Mouse (Mus musculus) thymus, adult 2 months (tissue): ENCODE measurements around the gene Olfr873. TPM values are rescaled to one million over a fixed set of nuclear protein-coding genes. Genes with fewer than 3 reads are reported as not detected.
"Not testable (repeated sequence)": the region's sequence is repeated elsewhere in the genome, so short reads cannot be mapped to it uniquely, and the experiment has no call there.

Experiments used
- DNase-seq: peaks from one replicate; pipeline ENCODE4 v3.0.0; 2021
- H3K27ac ChIP-seq: fragments of 200-500 bp; 2 replicates; pipeline ENCODE4 v1.5.1; 2012; ENCODE audit warnings: low read length, control low read depth; ENCODE audit not compliant: control insufficient read depth, insufficient read depth
- H3K27me3 ChIP-seq: fragments of 200-500 bp; 2 replicates; pipeline ENCODE4 v1.6.1; 2012; ENCODE audit warnings: mild to moderate bottlenecking, low read length, moderate library complexity, mixed read lengths; ENCODE audit not compliant: control insufficient read depth, insufficient read depth
- H3K36me3 ChIP-seq: fragments of 200-500 bp; 2 replicates; pipeline ENCODE4 v1.6.1; 2012; ENCODE audit warnings: mild to moderate bottlenecking, low read length, moderate library complexity; ENCODE audit not compliant: control insufficient read depth, insufficient read depth
- H3K4me1 ChIP-seq: fragments of 200-500 bp; replicated peaks from 2 replicates; pipeline ENCODE4 v1.6.1; 2012; ENCODE audit warnings: low read length; ENCODE audit not compliant: control insufficient read depth, insufficient read depth
- H3K4me3 ChIP-seq: fragments of 200-500 bp; 2 replicates; pipeline ENCODE4 v1.5.1; 2012; ENCODE audit warnings: mild to moderate bottlenecking, low read length, control low read depth, moderate library complexity; ENCODE audit not compliant: control insufficient read depth, insufficient read depth
- CTCF ChIP-seq: fragments of 200-500 bp; IDR thresholded peaks from 2 replicates; pipeline ENCODE4 v1.5.1; 2012; ENCODE audit warnings: mild to moderate bottlenecking, control low read depth, low read length, moderate library complexity, borderline replicate concordance; ENCODE audit not compliant: control insufficient read depth, poor library complexity, insufficient read depth; ENCODE audit errors: extremely low read depth
- POLR2A ChIP-seq: fragments of 200-500 bp; IDR thresholded peaks from 2 replicates; pipeline ENCODE4 v1.6.1; 2012; ENCODE audit warnings: mild to moderate bottlenecking, low read length, control low read depth, moderate library complexity; ENCODE audit not compliant: control insufficient read depth, poor library complexity, insufficient read depth; ENCODE audit errors: extremely low read depth
- WGBS: fragments of 180-500 bp; shearing (Covaris S2); methylation state at CpG from one replicate; pipeline ENCODE4 v1.1.7; 2018; 5-methylcytosine and 5-hydroxymethylcytosine counted together
- polyA plus RNA-seq: library from polyadenylated mRNA; depleted of rRNA; stranded (reverse); fragments of >200 nt; gene quantifications from 2 replicates; pipeline ENCODE4 v1.2.3, GENCODE M21; 2012; rRNA removed

Gene Olfr873
- not detected in 2 replicates for polyA plus RNA-seq

GRCm38 (mm10) chr9:20298232-20298631 is at the start of gene Olfr873:
Olfr873 (plus strand) TSS chr9:20298532.
- Histone ChIP-seq H3K27ac (no peak within 1 kb of the TSS), H3K4me3 (no peak within 1 kb of the TSS), H3K27me3 (no peaks in the 10 kb centered on the region), H3K36me3 (no peaks in the 10 kb centered on the region), H3K4me1 (no peaks in the 10 kb centered on the region)
- TF ChIP-seq CTCF (no peak), POLR2A (no peak)
- WGBS = 89% methylated on average over 1 of the region's 1 CpGs
- DNase-seq = no peak

GRCm38 (mm10) chr9:20282051-20282450 is 16.3 kb upstream of the Olfr873 start, which contains the start of gene Olfr39:
Olfr39 (plus strand) TSS chr9:20282351.
- no peak within 1 kb of the TSS for H3K27ac ChIP-seq
- no peak within 1 kb of the TSS for H3K4me3 ChIP-seq
- no peak for TF ChIP-seq CTCF
- no peak for TF ChIP-seq POLR2A
- H3K27me3 ChIP-seq = no peaks in the 10 kb centered on the region
- H3K36me3 ChIP-seq = no peaks in the 10 kb centered on the region
- WGBS = 93% methylated on average over 1 of the region's 1 CpGs
- no peaks in the 10 kb centered on the region for H3K4me1 ChIP-seq
- no peak for DNase-seq

- not testable (repeated sequence) for H3K4me1 ChIP-seq, H3K27me3 ChIP-seq, H3K4me3 ChIP-seq, H3K27ac ChIP-seq, DNase-seq, H3K36me3 ChIP-seq
- 91% methylated on average over 5 of the region's 5 CpGs for WGBS
These were observed 2.8 kb upstream of the Olfr873 start for GRCm38 (mm10) chr9:20295562-20295961.

- no peak for DNase-seq
- TF ChIP-seq POLR2A (no peak), CTCF (no peak)
- no peaks in the 10 kb centered on the region for H3K27me3 ChIP-seq
- H3K4me1 ChIP-seq = no peaks in the 10 kb centered on the region
- no peak within 1 kb of the TSS for H3K4me3 ChIP-seq
- H3K27ac ChIP-seq = no peak within 1 kb of the TSS
- H3K36me3 ChIP-seq = no peaks in the 10 kb centered on the region
These were observed 37.7 kb downstream of the Olfr873 start, which contains the start of gene Olfr18 for GRCm38 (mm10) chr9:20335994-20336393. Olfr18 (minus strand) TSS chr9:20336094.

GRCm38 (mm10) chr9:20348501-20348900 is 50.2 kb downstream of the Olfr873 start:
- 98% methylated on average over 4 of the region's 4 CpGs for WGBS
- H3K4me1 ChIP-seq = no peaks in the 10 kb centered on the region
- no peak for DNase-seq
- no peak for TF ChIP-seq CTCF
- TF ChIP-seq POLR2A = no peak
- no peak overlapping the region for H3K4me3 ChIP-seq
- no peaks in the 10 kb centered on the region for H3K27me3 ChIP-seq
- peaks cover 5% of the 10 kb centered on the region; the same call in 1 of the 2 replicates for H3K36me3 ChIP-seq
- H3K27ac ChIP-seq = no peak overlapping the region

Other genes with a start within 250 kb of the Olfr873 start
- gene Olfr867, start 241.0 kb upstream of the Olfr873 start, polyA plus RNA-seq = not detected in 2 replicates
- gene Olfr868, start 199.9 kb upstream of the Olfr873 start, polyA plus RNA-seq = not detected in 2 replicates
- gene Olfr869, start 169.5 kb upstream of the Olfr873 start, polyA plus RNA-seq = not detected in 2 replicates
- not detected in 2 replicates for gene Olfr870, start 124.5 kb upstream of the Olfr873 start, polyA plus RNA-seq
- not detected in 2 replicates for gene Olfr871, start 86.3 kb upstream of the Olfr873 start, polyA plus RNA-seq
- gene Olfr872, start 61.4 kb upstream of the Olfr873 start, polyA plus RNA-seq = not detected in 2 replicates
- not detected in 2 replicates for gene Olfr39, start 16.2 kb upstream of the Olfr873 start, polyA plus RNA-seq
- not detected in 2 replicates for gene Olfr18, start 37.6 kb downstream of the Olfr873 start, polyA plus RNA-seq
- gene Zfp560, start 86.6 kb downstream of the Olfr873 start, polyA plus RNA-seq = 3.6 and 5.4 TPM in 2 replicates
- 5.2 and 5.6 TPM in 2 replicates for gene Zfp26, start 161.6 kb downstream of the Olfr873 start, polyA plus RNA-seq
- gene Zfp426, start 194.2 kb downstream of the Olfr873 start, polyA plus RNA-seq = 7.7 and 9.8 TPM in 2 replicates
- gene Zfp266, start 222.9 kb downstream of the Olfr873 start, polyA plus RNA-seq = 11.4 and 12.1 TPM in 2 replicates